Mouse (Mus musculus): ENCODE measurements around the gene Tas2r136. TPM values are rescaled to one million over a fixed set of nuclear protein-coding genes. Genes with fewer than 3 reads are reported as not detected.

Tas2r136 gene
- not detected in 2 replicates for polyA plus RNA-seq (2015; fragmentation: Nextera tagmentation; extraction: Ambion mirVana)

- no peaks in the 10 kb centered on the region for H3K9me3 ChIP-seq (ENCODE audit: control insufficient read depth, low read length)
- no peaks in the 10 kb centered on the region for H3K36me3 ChIP-seq (ENCODE audit: control insufficient read depth, insufficient read depth, low read length)
- no peak within 1 kb of the TSS for H3K9ac ChIP-seq (ENCODE audit: low read depth, low read length)
- H3K4me1 ChIP-seq (ENCODE audit: control insufficient read depth, insufficient read depth, low read depth, low read length), result no peaks in the 10 kb centered on the region
- H3K27me3 ChIP-seq (replicated peaks; ENCODE audit: control insufficient read depth, insufficient read depth, low read length), result no peaks in the 10 kb centered on the region
- no peak within 1 kb of the TSS for H3K4me2 ChIP-seq (ENCODE audit: low read length)
- no peak for ATAC-seq
- no peak within 1 kb of the TSS for H3K4me3 ChIP-seq (ENCODE audit: low read length)
- no peak within 1 kb of the TSS for H3K27ac ChIP-seq (ENCODE audit: low read depth, low read length)
Measured at GRCm38 (mm10) chr6:132778062-132778461, at the start of gene Tas2r136. Gene Tas2r136 (minus strand): TSS chr6:132778162.

DNA sequence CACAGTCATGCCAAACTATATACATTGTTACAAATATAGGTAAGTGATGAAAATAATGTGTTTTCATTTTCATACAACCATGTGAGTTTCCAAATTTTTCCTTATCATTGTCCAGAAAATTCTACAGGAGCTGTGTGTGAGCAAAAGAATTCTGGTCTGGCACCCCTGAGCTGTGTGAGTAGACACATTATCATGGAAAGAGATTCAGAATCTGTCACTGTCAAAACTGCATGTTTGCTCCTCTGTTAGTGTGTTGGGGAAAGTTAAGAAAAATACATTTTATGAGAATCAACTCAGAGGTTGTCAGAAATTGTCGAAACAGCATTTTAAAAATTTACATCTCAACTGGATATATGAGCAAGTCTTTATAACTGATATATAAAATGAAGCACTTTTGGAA, 24.6 kb upstream of the Tas2r136 start, which contains the start of gene Tas2r117:
Tas2r117 (plus strand) TSS at position 301 of the 400 bp plus-strand sequence.
- H3K36me3 ChIP-seq (ENCODE audit: control insufficient read depth, insufficient read depth, low read length), result no peaks in the 10 kb centered on the region
- ATAC-seq, result no peak

DNA sequence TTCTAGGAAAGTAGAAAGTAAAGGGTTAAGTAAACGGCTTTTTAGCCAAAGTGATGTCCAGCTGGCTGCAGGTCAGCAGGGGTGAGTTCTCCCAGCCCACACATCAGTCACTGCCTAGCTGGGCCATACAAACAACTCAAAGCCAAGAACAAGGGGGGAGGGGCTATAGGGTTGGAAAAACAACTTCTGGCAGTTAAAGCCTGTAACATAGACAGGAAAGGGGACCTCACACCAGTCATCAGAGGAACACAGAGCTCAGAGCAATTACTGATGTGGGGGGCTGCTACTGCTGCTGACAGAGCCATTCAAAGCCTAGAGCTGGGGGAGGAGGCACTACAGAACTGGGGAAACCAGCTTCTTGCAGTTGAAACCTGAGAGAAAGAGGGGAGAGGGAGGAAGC, 17.4 kb upstream of the Tas2r136 start:
- ATAC-seq, result no peak
- no peak overlapping the region for H3K27ac ChIP-seq (ENCODE audit: low read depth, low read length)
- H3K9ac ChIP-seq (ENCODE audit: low read depth, low read length), result no peak overlapping the region
- no peak overlapping the region for H3K4me3 ChIP-seq (ENCODE audit: low read length)
- no peak overlapping the region for H3K4me2 ChIP-seq (ENCODE audit: low read length)
- no peaks in the 10 kb centered on the region for H3K36me3 ChIP-seq (ENCODE audit: control insufficient read depth, insufficient read depth, low read length)
- H3K4me1 ChIP-seq (ENCODE audit: control insufficient read depth, insufficient read depth, low read depth, low read length), result no peaks in the 10 kb centered on the region
- H3K27me3 ChIP-seq (replicated peaks; ENCODE audit: control insufficient read depth, insufficient read depth, low read length), result no peaks in the 10 kb centered on the region
- WGBS, result 25% methylated on average over 1 of the region's 1 CpGs
- H3K9me3 ChIP-seq (ENCODE audit: control insufficient read depth, low read length), result peaks cover 11% of the 10 kb centered on the region

More for the DNA sequence above, 24.6 kb upstream of the Tas2r136 start, which contains the start of gene Tas2r117:
- 85% methylated on average over 1 of the region's 1 CpGs for WGBS
- no peaks in the 10 kb centered on the region for H3K4me1 ChIP-seq (ENCODE audit: control insufficient read depth, insufficient read depth, low read depth, low read length)
- H3K27me3 ChIP-seq (replicated peaks; ENCODE audit: control insufficient read depth, insufficient read depth, low read length), result no peaks in the 10 kb centered on the region
- H3K4me2 ChIP-seq (ENCODE audit: low read length), result no peak within 1 kb of the TSS
- no peak within 1 kb of the TSS for H3K4me3 ChIP-seq (ENCODE audit: low read length)
- H3K9ac ChIP-seq (ENCODE audit: low read depth, low read length), result no peak within 1 kb of the TSS
- H3K27ac ChIP-seq (ENCODE audit: low read depth, low read length), result no peak within 1 kb of the TSS
- no peaks in the 10 kb centered on the region for H3K9me3 ChIP-seq (ENCODE audit: control insufficient read depth, low read length)

- no peaks in the 10 kb centered on the region for H3K4me1 ChIP-seq (ENCODE audit: control insufficient read depth, insufficient read depth, low read depth, low read length)
- no peak within 1 kb of the TSS for H3K4me3 ChIP-seq (ENCODE audit: low read length)
- no peaks in the 10 kb centered on the region for H3K9me3 ChIP-seq (ENCODE audit: control insufficient read depth, low read length)
- no peaks in the 10 kb centered on the region for H3K27me3 ChIP-seq (replicated peaks; ENCODE audit: control insufficient read depth, insufficient read depth, low read length)
- no peak for ATAC-seq
- WGBS, result 95% methylated on average over 2 of the region's 2 CpGs
- H3K9ac ChIP-seq (ENCODE audit: low read depth, low read length), result no peak within 1 kb of the TSS
- no peaks in the 10 kb centered on the region for H3K36me3 ChIP-seq (ENCODE audit: control insufficient read depth, insufficient read depth, low read length)
- no peak within 1 kb of the TSS for H3K27ac ChIP-seq (ENCODE audit: low read depth, low read length)
- H3K4me2 ChIP-seq (ENCODE audit: low read length), result no peak within 1 kb of the TSS
Measured at GRCm38 (mm10) chr6:132761831-132762230, 16.1 kb downstream of the Tas2r136 start, which contains the start of gene Tas2r102. Gene Tas2r102 (plus strand): TSS chr6:132762131.

- ATAC-seq, result no peak
- Histone ChIP-seq H3K4me3 (ENCODE audit: low read length) (no peak within 1 kb of the TSS), H3K9ac (ENCODE audit: low read depth, low read length) (no peak within 1 kb of the TSS), H3K27me3 (replicated peaks; ENCODE audit: control insufficient read depth, insufficient read depth, low read length) (no peaks in the 10 kb centered on the region), H3K27ac (ENCODE audit: low read depth, low read length) (no peak within 1 kb of the TSS), H3K4me2 (ENCODE audit: low read length) (no peak within 1 kb of the TSS), H3K36me3 (ENCODE audit: control insufficient read depth, insufficient read depth, low read length) (no peaks in the 10 kb centered on the region), H3K9me3 (ENCODE audit: control insufficient read depth, low read length) (no peaks in the 10 kb centered on the region), H3K4me1 (ENCODE audit: control insufficient read depth, insufficient read depth, low read depth, low read length) (no peaks in the 10 kb centered on the region)
- 84% methylated on average over 1 of the region's 1 CpGs for WGBS
Measured at GRCm38 (mm10) chr6:132754430-132754829, 23.5 kb downstream of the Tas2r136 start, which contains the start of gene Tas2r124. Gene Tas2r124 (plus strand): TSS chr6:132754730.

DNA sequence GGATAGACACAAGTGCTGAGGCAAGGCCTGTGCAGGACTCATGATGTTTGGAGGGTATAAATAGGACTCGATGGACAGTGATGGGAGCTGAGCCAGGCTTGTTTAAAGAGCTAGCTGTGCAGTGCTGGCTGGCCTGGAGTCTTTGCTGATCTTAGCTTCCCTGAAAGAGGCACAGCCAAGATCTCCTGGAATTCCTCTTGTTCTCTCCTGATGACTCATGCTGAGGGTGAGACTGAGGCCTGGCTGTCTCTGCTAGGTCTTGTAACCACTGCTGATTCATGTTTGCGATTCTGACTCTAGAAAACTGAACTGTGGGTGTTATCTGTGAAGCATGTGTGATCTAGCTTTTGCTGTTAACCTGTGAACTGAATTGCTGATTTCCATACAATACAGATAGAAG, 27.8 kb downstream of the Tas2r136 start:
- Histone ChIP-seq H3K27ac (ENCODE audit: low read depth, low read length) (no peak overlapping the region), H3K27me3 (replicated peaks; ENCODE audit: control insufficient read depth, insufficient read depth, low read length) (no peaks in the 10 kb centered on the region), H3K4me1 (ENCODE audit: control insufficient read depth, insufficient read depth, low read depth, low read length) (no peaks in the 10 kb centered on the region), H3K4me3 (ENCODE audit: low read length) (no peak overlapping the region), H3K36me3 (ENCODE audit: control insufficient read depth, insufficient read depth, low read length) (no peaks in the 10 kb centered on the region), H3K9ac (ENCODE audit: low read depth, low read length) (no peak overlapping the region), H3K4me2 (ENCODE audit: low read length) (no peak overlapping the region), H3K9me3 (ENCODE audit: control insufficient read depth, low read length) (no peaks in the 10 kb centered on the region)
- ATAC-seq, result no peak
- 92% methylated on average over 2 of the region's 2 CpGs for WGBS

GRCm38 (mm10) chr6:132737935-132738334, 40.0 kb downstream of the Tas2r136 start, which contains the start of gene Tas2r115:
Gene Tas2r115 (minus strand): TSS chr6:132738035.
- Histone ChIP-seq H3K27ac (ENCODE audit: low read depth, low read length) (no peak within 1 kb of the TSS), H3K4me1 (ENCODE audit: control insufficient read depth, insufficient read depth, low read depth, low read length) (no peaks in the 10 kb centered on the region), H3K4me3 (ENCODE audit: low read length) (no peak within 1 kb of the TSS), H3K9me3 (ENCODE audit: control insufficient read depth, low read length) (no peaks in the 10 kb centered on the region), H3K27me3 (replicated peaks; ENCODE audit: control insufficient read depth, insufficient read depth, low read length) (no peaks in the 10 kb centered on the region), H3K36me3 (ENCODE audit: control insufficient read depth, insufficient read depth, low read length) (no peaks in the 10 kb centered on the region), H3K9ac (ENCODE audit: low read depth, low read length) (no peak within 1 kb of the TSS), H3K4me2 (ENCODE audit: low read length) (no peak within 1 kb of the TSS)
- 81% methylated on average over 2 of the region's 2 CpGs for WGBS
- ATAC-seq, result no peak

Other genes starting within 250 kb of the Tas2r136 start
- gene Prh1, start 208.4 kb downstream of the Tas2r136 start, polyA plus RNA-seq (2015; fragmentation: Nextera tagmentation; extraction: Ambion mirVana), result not detected in 2 replicates
- gene Prp2, start 182.2 kb downstream of the Tas2r136 start, polyA plus RNA-seq (2015; fragmentation: Nextera tagmentation; extraction: Ambion mirVana), result not detected in 2 replicates
- not detected in 2 replicates for gene A630073D07Rik, start 126.6 kb downstream of the Tas2r136 start, polyA plus RNA-seq (2015; fragmentation: Nextera tagmentation; extraction: Ambion mirVana)
- gene Tas2r120, start 121.2 kb downstream of the Tas2r136 start, polyA plus RNA-seq (2015; fragmentation: Nextera tagmentation; extraction: Ambion mirVana), result not detected in 2 replicates
- not detected in 2 replicates for gene Tas2r121, start 77.2 kb downstream of the Tas2r136 start, polyA plus RNA-seq (2015; fragmentation: Nextera tagmentation; extraction: Ambion mirVana)
- not detected in 2 replicates for gene Tas2r122, start 66.2 kb downstream of the Tas2r136 start, polyA plus RNA-seq (2015; fragmentation: Nextera tagmentation; extraction: Ambion mirVana)
- not detected in 2 replicates for gene Tas2r115, start 40.1 kb downstream of the Tas2r136 start, polyA plus RNA-seq (2015; fragmentation: Nextera tagmentation; extraction: Ambion mirVana)
- gene Tas2r124, start 23.4 kb downstream of the Tas2r136 start, polyA plus RNA-seq (2015; fragmentation: Nextera tagmentation; extraction: Ambion mirVana), result not detected in 2 replicates
- gene Tas2r102, start 16.0 kb downstream of the Tas2r136 start, polyA plus RNA-seq (2015; fragmentation: Nextera tagmentation; extraction: Ambion mirVana), result not detected in 2 replicates
- not detected in 2 replicates for gene Tas2r117, start 24.7 kb upstream of the Tas2r136 start, polyA plus RNA-seq (2015; fragmentation: Nextera tagmentation; extraction: Ambion mirVana)
- gene Tas2r123, start 69.0 kb upstream of the Tas2r136 start, polyA plus RNA-seq (2015; fragmentation: Nextera tagmentation; extraction: Ambion mirVana), result not detected in 2 replicates
- gene Tas2r116, start 77.3 kb upstream of the Tas2r136 start, polyA plus RNA-seq (2015; fragmentation: Nextera tagmentation; extraction: Ambion mirVana), result not detected in 2 replicates
- gene Tas2r110, start 89.8 kb upstream of the Tas2r136 start, polyA plus RNA-seq (2015; fragmentation: Nextera tagmentation; extraction: Ambion mirVana), result not detected in 2 replicates
- gene Tas2r113, start 114.8 kb upstream of the Tas2r136 start, polyA plus RNA-seq (2015; fragmentation: Nextera tagmentation; extraction: Ambion mirVana), result not detected in 2 replicates
- 0.17 TPM in 1 of 2 replicates, not detected in the other for gene Tas2r125, start 131.5 kb upstream of the Tas2r136 start, polyA plus RNA-seq (2015; fragmentation: Nextera tagmentation; extraction: Ambion mirVana)
- not detected in 2 replicates for gene Tas2r129, start 172.9 kb upstream of the Tas2r136 start, polyA plus RNA-seq (2015; fragmentation: Nextera tagmentation; extraction: Ambion mirVana)
- gene Tas2r131, start 179.8 kb upstream of the Tas2r136 start, polyA plus RNA-seq (2015; fragmentation: Nextera tagmentation; extraction: Ambion mirVana), result not detected in 2 replicates
- not detected in 2 replicates for gene Tas2r109, start 202.8 kb upstream of the Tas2r136 start, polyA plus RNA-seq (2015; fragmentation: Nextera tagmentation; extraction: Ambion mirVana)